Mouse (Mus musculus) stomach, embryonic 16.5 days (tissue): ENCODE results near the gene Atp6v1e1. TPM values are rescaled to one million over a fixed set of nuclear protein-coding genes. Genes with fewer than 3 reads are reported as not detected.

Source experiments
- ATAC-seq: fragments of 200-750 bp; cut with Nextera tagmentation; 2 replicates; pipeline ENCODE4 v1.8.0; 2017; ENCODE audit warnings: moderate number of reproducible peaks, moderate TSS enrichment; ENCODE audit not compliant: insufficient read depth, low FRiP score
- H3K27ac ChIP-seq: fragments of 300-500 bp; sonication (generic); 2 replicates; pipeline ENCODE4 v1.5.1; 2014; ENCODE audit warnings: low read length
- H3K27me3 ChIP-seq: fragments of 300-500 bp; sonication (generic); 2 replicates; pipeline ENCODE4 v1.6.1; 2014; ENCODE audit warnings: low read length, control low read depth, mixed read lengths; ENCODE audit not compliant: control insufficient read depth, insufficient read depth
- H3K36me3 ChIP-seq: fragments of 300-500 bp; sonication (generic); 2 replicates; pipeline ENCODE4 v1.6.1; 2014; ENCODE audit warnings: low read length; ENCODE audit not compliant: control insufficient read depth, insufficient read depth
- H3K4me1 ChIP-seq: fragments of 300-500 bp; sonication (generic); 2 replicates; pipeline ENCODE4 v1.6.1; 2014; ENCODE audit warnings: low read length, control low read depth, mixed read lengths; ENCODE audit not compliant: control insufficient read depth, insufficient read depth
- H3K4me2 ChIP-seq: fragments of 300-500 bp; sonication (generic); 2 replicates; pipeline ENCODE4 v1.6.1; 2014; ENCODE audit warnings: low read depth, low read length, mixed read lengths
- H3K4me3 ChIP-seq: fragments of 300-500 bp; sonication (generic); replicated peaks from 2 replicates; pipeline ENCODE4 v1.5.1; 2014; ENCODE audit warnings: mild to moderate bottlenecking, low read length
- H3K9ac ChIP-seq: fragments of 300-500 bp; sonication (generic); 2 replicates; pipeline ENCODE4 v1.6.1; 2014; ENCODE audit warnings: low read length
- H3K9me3 ChIP-seq: fragments of 300-500 bp; sonication (generic); replicated peaks from 2 replicates; pipeline ENCODE4 v1.6.1; 2016; ENCODE audit warnings: low read length, control low read depth; ENCODE audit not compliant: control insufficient read depth
- WGBS: fragments of 180-500 bp; shearing (Covaris S2); extraction: QIAGEN DNeasy Blood & Tissue Kit; methylation state at CpG from one replicate; pipeline ENCODE4 v1.1.7; 2014; 5-methylcytosine and 5-hydroxymethylcytosine counted together
- polyA plus RNA-seq: library from polyadenylated mRNA; unstranded; fragments of >200 nt; fragmentation: Nextera tagmentation; extraction: Ambion mirVana; gene quantifications from 2 replicates; pipeline ENCODE4 v1.2.1, GENCODE M21; 2015

Gene Atp6v1e1
- polyA plus RNA-seq, 1 experiment from 2014 or later = 163 TPM

- no peak for ATAC-seq
- 62% methylated on average over 7 of the region's 7 CpGs for WGBS
- Histone ChIP-seq H3K4me2 (no peak overlapping the region), H3K27ac (no peak overlapping the region), H3K4me1 (no peaks in the 10 kb centered on the region), H3K27me3 (no peaks in the 10 kb centered on the region), H3K36me3 (no peaks in the 10 kb centered on the region), H3K9me3 (no peaks in the 10 kb centered on the region), H3K4me3 (no peak overlapping the region), H3K9ac (no peak overlapping the region)
Observed at GRCm38 (mm10) chr6:120784351-120784750, 38.2 kb downstream of the Atp6v1e1 start.

GRCm38 (mm10) chr6:120782948-120783347 lies 39.6 kb downstream of the Atp6v1e1 start:
- H3K27me3 ChIP-seq = no peaks in the 10 kb centered on the region
- no peak for ATAC-seq
- H3K27ac ChIP-seq = no peak overlapping the region
- H3K9ac ChIP-seq = no peak overlapping the region
- H3K4me3 ChIP-seq = no peak overlapping the region
- H3K4me1 ChIP-seq = no peaks in the 10 kb centered on the region
- 82% methylated on average over 2 of the region's 2 CpGs for WGBS
- no peak overlapping the region for H3K4me2 ChIP-seq
- H3K36me3 ChIP-seq = no peaks in the 10 kb centered on the region
- H3K9me3 ChIP-seq = no peaks in the 10 kb centered on the region

GRCm38 (mm10) chr6:120778226-120778625 lies 44.4 kb downstream of the Atp6v1e1 start:
- no peak overlapping the region for H3K4me3 ChIP-seq
- H3K27me3 ChIP-seq = no peaks in the 10 kb centered on the region
- no peak overlapping the region for H3K4me2 ChIP-seq
- no peak overlapping the region for H3K27ac ChIP-seq
- H3K9ac ChIP-seq = no peak overlapping the region
- 52% methylated on average over 3 of the region's 3 CpGs for WGBS
- no peaks in the 10 kb centered on the region for H3K36me3 ChIP-seq
- no peaks in the 10 kb centered on the region for H3K4me1 ChIP-seq
- no peak for ATAC-seq
- H3K9me3 ChIP-seq = no peaks in the 10 kb centered on the region

GRCm38 (mm10) chr6:120777533-120777932 lies 45.1 kb downstream of the Atp6v1e1 start:
- no peaks in the 10 kb centered on the region for H3K27me3 ChIP-seq
- no peaks in the 10 kb centered on the region for H3K9me3 ChIP-seq
- H3K4me1 ChIP-seq = no peaks in the 10 kb centered on the region
- no peak overlapping the region for H3K9ac ChIP-seq
- H3K27ac ChIP-seq = no peak overlapping the region
- 60% methylated on average over 9 of the region's 9 CpGs for WGBS
- ATAC-seq = no peak; the same call in 1 of the 2 replicates
- H3K36me3 ChIP-seq = no peaks in the 10 kb centered on the region
- H3K4me2 ChIP-seq = no peak overlapping the region
- no peak overlapping the region for H3K4me3 ChIP-seq

GRCm38 (mm10) chr6:120776286-120776685 lies 46.3 kb downstream of the Atp6v1e1 start:
- H3K4me1 ChIP-seq = no peaks in the 10 kb centered on the region
- H3K9me3 ChIP-seq = no peaks in the 10 kb centered on the region
- H3K9ac ChIP-seq = no peak overlapping the region
- WGBS = 82% methylated on average over 3 of the region's 3 CpGs
- ATAC-seq = no peak
- H3K4me2 ChIP-seq = no peak overlapping the region
- H3K4me3 ChIP-seq = no peak overlapping the region
- no peak overlapping the region for H3K27ac ChIP-seq
- H3K36me3 ChIP-seq = no peaks in the 10 kb centered on the region
- no peaks in the 10 kb centered on the region for H3K27me3 ChIP-seq

- 60% methylated on average over 6 of the region's 6 CpGs for WGBS
- ATAC-seq = no peak
- H3K27me3 ChIP-seq = no peaks in the 10 kb centered on the region
Observed at GRCm38 (mm10) chr6:120773763-120774162, 48.8 kb downstream of the Atp6v1e1 start.

GRCm38 (mm10) chr6:120773149-120773628 lies 49.4 kb downstream of the Atp6v1e1 start, which contains the start of gene Slc25a18:
Gene Slc25a18, plus strand, starts transcription at chr6:120773578.
- H3K9me3 ChIP-seq = no peaks in the 10 kb centered on the region
- no peak within 1 kb of the TSS for H3K4me3 ChIP-seq
- no peak within 1 kb of the TSS for H3K27ac ChIP-seq
- 67% methylated on average over 5 of the region's 5 CpGs for WGBS
- H3K4me1 ChIP-seq = no peaks in the 10 kb centered on the region
- H3K9ac ChIP-seq = no peak within 1 kb of the TSS
- H3K36me3 ChIP-seq = no peaks in the 10 kb centered on the region
- H3K27me3 ChIP-seq = no peaks in the 10 kb centered on the region
- no peak within 1 kb of the TSS for H3K4me2 ChIP-seq
- ATAC-seq = no peak

More at GRCm38 (mm10) chr6:120773763-120774162, 48.8 kb downstream of the Atp6v1e1 start:
- no peaks in the 10 kb centered on the region for H3K36me3 ChIP-seq
- no peak overlapping the region for H3K4me3 ChIP-seq
- H3K4me2 ChIP-seq = no peak overlapping the region
- H3K4me1 ChIP-seq = no peaks in the 10 kb centered on the region
- H3K9ac ChIP-seq = no peak overlapping the region
- no peak overlapping the region for H3K27ac ChIP-seq
- H3K9me3 ChIP-seq = no peaks in the 10 kb centered on the region

- H3K9me3 ChIP-seq = no peaks in the 10 kb centered on the region
- H3K9ac ChIP-seq = no peak overlapping the region
- H3K4me3 ChIP-seq = no peak overlapping the region
- H3K4me2 ChIP-seq = no peak overlapping the region
- H3K27ac ChIP-seq = no peak overlapping the region
- no peaks in the 10 kb centered on the region for H3K27me3 ChIP-seq
- H3K4me1 ChIP-seq = no peaks in the 10 kb centered on the region
- H3K36me3 ChIP-seq = no peaks in the 10 kb centered on the region
- no peak for ATAC-seq
Observed at GRCm38 (mm10) chr6:120772025-120772424, 50.6 kb downstream of the Atp6v1e1 start.

GRCm38 (mm10) chr6:120771366-120771765 lies 51.2 kb downstream of the Atp6v1e1 start:
- ATAC-seq = no peak
- Histone ChIP-seq H3K36me3 (no peaks in the 10 kb centered on the region), H3K4me1 (no peaks in the 10 kb centered on the region), H3K9me3 (no peaks in the 10 kb centered on the region), H3K27ac (no peak overlapping the region), H3K4me3 (no peak overlapping the region), H3K27me3 (no peaks in the 10 kb centered on the region), H3K9ac (no peak overlapping the region), H3K4me2 (no peak overlapping the region)
- WGBS = 78% methylated on average over 1 of the region's 1 CpGs

- Histone ChIP-seq H3K4me3 (no peak overlapping the region), H3K4me1 (no peaks in the 10 kb centered on the region), H3K9ac (no peak overlapping the region), H3K27me3 (no peaks in the 10 kb centered on the region), H3K27ac (no peak overlapping the region), H3K4me2 (no peak overlapping the region), H3K9me3 (no peaks in the 10 kb centered on the region), H3K36me3 (no peaks in the 10 kb centered on the region)
- no peak for ATAC-seq
- WGBS = 77% methylated on average over 1 of the region's 1 CpGs
Observed at GRCm38 (mm10) chr6:120769972-120770371, 52.6 kb downstream of the Atp6v1e1 start.
